Mouse (Mus musculus) hindbrain, embryonic 14.5 days (tissue): ENCODE results near the gene Dars. TPM values are rescaled to one million over a fixed set of nuclear protein-coding genes. Genes with fewer than 3 reads are reported as not detected.

Experiments used
- ATAC-seq: fragments of 200-750 bp; cut with Nextera tagmentation; 2 replicates; pipeline ENCODE4 v1.8.0; 2017; ENCODE audit warnings: moderate number of reproducible peaks, mild to moderate bottlenecking, moderate TSS enrichment, moderate library complexity; ENCODE audit not compliant: low FRiP score
- DNase-seq: peaks from one replicate; pipeline ENCODE4 v3.0.0-alpha.2; 2015; ENCODE audit warnings: low spot score
- H3K27ac ChIP-seq: fragments of 300-500 bp; sonication (generic); 2 replicates; pipeline ENCODE4 v1.5.1; 2014; ENCODE audit warnings: mild to moderate bottlenecking, moderate library complexity
- H3K27me3 ChIP-seq: fragments of 300-500 bp; sonication (generic); 2 replicates; pipeline ENCODE4 v1.6.1; 2014; ENCODE audit warnings: mild to moderate bottlenecking, low read length, mixed read lengths; ENCODE audit not compliant: control insufficient read depth, insufficient read depth
- H3K36me3 ChIP-seq: fragments of 300-500 bp; sonication (generic); replicated peaks from 2 replicates; pipeline ENCODE4 v1.6.1; 2014; ENCODE audit not compliant: control insufficient read depth, insufficient read depth
- H3K4me1 ChIP-seq: fragments of 300-500 bp; sonication (generic); replicated peaks from 2 replicates; pipeline ENCODE4 v1.6.1; 2014; ENCODE audit warnings: antibody characterized with exemption, low read length, mixed read lengths; ENCODE audit not compliant: control insufficient read depth, insufficient read depth
- H3K4me2 ChIP-seq: fragments of 300-500 bp; sonication (generic); replicated peaks from 2 replicates; pipeline ENCODE4 v1.6.1; 2014; ENCODE audit warnings: mild to moderate bottlenecking, moderate library complexity
- H3K4me3 ChIP-seq: fragments of 300-500 bp; sonication (generic); replicated peaks from 2 replicates; pipeline ENCODE4 v1.5.1; 2014; ENCODE audit warnings: mild to moderate bottlenecking, low read length
- H3K9ac ChIP-seq: fragments of 300-500 bp; sonication (generic); 2 replicates; pipeline ENCODE4 v1.6.1; 2014
- H3K9me3 ChIP-seq: fragments of 300-500 bp; sonication (generic); 2 replicates; pipeline ENCODE4 v1.6.1; 2016; ENCODE audit warnings: low read length; ENCODE audit not compliant: control insufficient read depth
- WGBS: fragments of 180-500 bp; shearing (Covaris S2); extraction: QIAGEN DNeasy Blood & Tissue Kit; methylation state at CpG from one replicate; pipeline ENCODE4 v1.1.7; 2014; 5-methylcytosine and 5-hydroxymethylcytosine counted together
- polyA plus RNA-seq: library from polyadenylated mRNA; unstranded; fragments of >200 nt; fragmentation: Nextera tagmentation; extraction: Ambion mirVana; gene quantifications from 2 replicates; pipeline ENCODE4 v1.2.1, GENCODE M21; 2014

The Dars gene
- polyA plus RNA-seq, 1 experiment from 2014 or later: 98.7 TPM

GRCm38 (mm10) chr1:128452210-128452609 is 35.0 kb upstream of the Dars start:
- Histone ChIP-seq H3K4me1 (0 out of 2 replicates have a peak, but pooled peaks cover 7% of the 10 kb centered on the region), H3K9ac (no peak overlapping the region), H3K27ac (no peak overlapping the region), H3K4me2 (no peak overlapping the region), H3K4me3 (no peak overlapping the region), H3K27me3 (no peaks in the 10 kb centered on the region), H3K9me3 (no peaks in the 10 kb centered on the region), H3K36me3 (no peaks in the 10 kb centered on the region)
- ATAC-seq (no peak), DNase-seq (no peak)
- 76% methylated on average over 3 of the region's 3 CpGs for WGBS

GRCm38 (mm10) chr1:128451183-128451582 is 34.0 kb upstream of the Dars start:
- H3K4me1 ChIP-seq: no peaks in the 10 kb centered on the region
- H3K27me3 ChIP-seq: no peaks in the 10 kb centered on the region
- H3K4me2 ChIP-seq: no peak overlapping the region
- no peak for ATAC-seq
- DNase-seq: no peak
- WGBS: 51% methylated on average over 4 of the region's 4 CpGs
- H3K4me3 ChIP-seq: no peak overlapping the region
- H3K9me3 ChIP-seq: no peaks in the 10 kb centered on the region
- H3K27ac ChIP-seq: no peak overlapping the region
- H3K9ac ChIP-seq: no peak overlapping the region
- no peaks in the 10 kb centered on the region for H3K36me3 ChIP-seq

GRCm38 (mm10) chr1:128447206-128447902 is 30.2 kb upstream of the Dars start:
- no peak overlapping the region for H3K4me2 ChIP-seq
- no peaks in the 10 kb centered on the region for H3K4me1 ChIP-seq
- DNase-seq (no peak), ATAC-seq (no peak)
- H3K27ac ChIP-seq: no peak overlapping the region
- H3K27me3 ChIP-seq: no peaks in the 10 kb centered on the region
- H3K4me3 ChIP-seq: no peak overlapping the region
- H3K9me3 ChIP-seq: no peaks in the 10 kb centered on the region
- no peak overlapping the region for H3K9ac ChIP-seq
- H3K36me3 ChIP-seq: no peaks in the 10 kb centered on the region
- 89% methylated on average over 7 of the region's 7 CpGs for WGBS

- Histone ChIP-seq H3K4me2 (no peak overlapping the region), H3K27me3 (no peaks in the 10 kb centered on the region), H3K9ac (no peak overlapping the region), H3K4me1 (no peaks in the 10 kb centered on the region), H3K4me3 (no peak overlapping the region), H3K36me3 (no peaks in the 10 kb centered on the region), H3K9me3 (no peaks in the 10 kb centered on the region), H3K27ac (no peak overlapping the region)
- DNase-seq (no peak), ATAC-seq (no peak)
- WGBS: 65% methylated on average over 9 of the region's 9 CpGs
Observed at GRCm38 (mm10) chr1:128443890-128444839, 27.0 kb upstream of the Dars start.

- H3K4me2 ChIP-seq: no peak overlapping the region
- no peaks in the 10 kb centered on the region for H3K27me3 ChIP-seq
- ATAC-seq: no peak
- H3K9ac ChIP-seq: no peak overlapping the region
- H3K27ac ChIP-seq: no peak overlapping the region
- WGBS: 28% methylated on average over 5 of the region's 5 CpGs
- no peaks in the 10 kb centered on the region for H3K36me3 ChIP-seq
- DNase-seq: no peak
- H3K4me1 ChIP-seq: no peaks in the 10 kb centered on the region
- no peak overlapping the region for H3K4me3 ChIP-seq
- H3K9me3 ChIP-seq: no peaks in the 10 kb centered on the region
Observed at GRCm38 (mm10) chr1:128441129-128441473, 23.9 kb upstream of the Dars start.

GRCm38 (mm10) chr1:128440386-128441128 is 23.4 kb upstream of the Dars start:
- no peak for ATAC-seq
- Histone ChIP-seq H3K4me3 (no peak overlapping the region), H3K27me3 (no peaks in the 10 kb centered on the region), H3K4me2 (no peak overlapping the region), H3K9me3 (no peaks in the 10 kb centered on the region), H3K36me3 (no peaks in the 10 kb centered on the region), H3K9ac (no peak overlapping the region), H3K27ac (no peak overlapping the region), H3K4me1 (no peaks in the 10 kb centered on the region)
- WGBS: 37% methylated on average over 16 of the region's 16 CpGs
- no peak for DNase-seq

- no peak overlapping the region for H3K4me2 ChIP-seq
- no peaks in the 10 kb centered on the region for H3K27me3 ChIP-seq
- WGBS: 91% methylated on average over 4 of the region's 4 CpGs
- ATAC-seq (no peak), DNase-seq (no peak)
- no peak overlapping the region for H3K4me3 ChIP-seq
- H3K4me1 ChIP-seq: no peaks in the 10 kb centered on the region
- no peak overlapping the region for H3K9ac ChIP-seq
- no peak overlapping the region for H3K27ac ChIP-seq
- H3K36me3 ChIP-seq: no peaks in the 10 kb centered on the region
- no peaks in the 10 kb centered on the region for H3K9me3 ChIP-seq
Observed at GRCm38 (mm10) chr1:128439618-128440017, 22.4 kb upstream of the Dars start.

- H3K27ac ChIP-seq: no peak overlapping the region
- no peak for DNase-seq
- no peaks in the 10 kb centered on the region for H3K27me3 ChIP-seq
- no peaks in the 10 kb centered on the region for H3K4me1 ChIP-seq
- 82% methylated on average over 5 of the region's 5 CpGs for WGBS
- no peak overlapping the region for H3K4me3 ChIP-seq
- H3K9ac ChIP-seq: no peak overlapping the region
- H3K4me2 ChIP-seq: no peak overlapping the region
- no peaks in the 10 kb centered on the region for H3K9me3 ChIP-seq
- H3K36me3 ChIP-seq: no peaks in the 10 kb centered on the region
- ATAC-seq: no peak
Observed at GRCm38 (mm10) chr1:128438526-128438925, 21.4 kb upstream of the Dars start.

GRCm38 (mm10) chr1:128437276-128437675 is 20.1 kb upstream of the Dars start:
- Histone ChIP-seq H3K27me3 (no peaks in the 10 kb centered on the region), H3K9ac (no peak overlapping the region), H3K27ac (no peak overlapping the region), H3K4me3 (no peak overlapping the region), H3K9me3 (no peaks in the 10 kb centered on the region), H3K36me3 (no peaks in the 10 kb centered on the region), H3K4me1 (no peaks in the 10 kb centered on the region), H3K4me2 (no peak overlapping the region)
- ATAC-seq (no peak), DNase-seq (no peak)
- WGBS: 42% methylated on average over 1 of the region's 1 CpGs
